Mouse (Mus musculus) adrenal gland, postnatal 36 days (tissue): ENCODE data around the gene Prr7. TPM values are rescaled to one million over a fixed set of nuclear protein-coding genes. Genes with fewer than 3 reads are reported as not detected.
A peak's percentile ranks its signal among the peaks of the same experiment; 100 is the strongest.

ENCODE experiments used
- DNase-seq, 2 experiments: peaks; one replicate each; pipeline ENCODE4 v3.0.0; 2021; ENCODE audit warnings: mixed read lengths in 1 of 2
- microRNA-seq: library from miRNA; unstranded; fragments of <30 nt; microRNA quantifications from one replicate; pipeline ENCODE4 v1.2.0, GENCODE M21; 2021
- total RNA-seq, 2 experiments: library from RNA; stranded (reverse); gene quantifications; 2 replicates each; pipeline ENCODE4 v1.2.3; 2021

Prr7 gene
- total RNA-seq, 2 experiments from 2014 or later = 1.9 to 3.3 TPM

- no peak for DNase-seq
Measured at GRCm38 (mm10) chr13:55510332-55510667, 46.2 kb downstream of the Prr7 start.

GRCm38 (mm10) chr13:55510668-55511491 is 46.8 kb downstream of the Prr7 start:
- peak; percentile 69 to 84 for DNase-seq

DNA sequence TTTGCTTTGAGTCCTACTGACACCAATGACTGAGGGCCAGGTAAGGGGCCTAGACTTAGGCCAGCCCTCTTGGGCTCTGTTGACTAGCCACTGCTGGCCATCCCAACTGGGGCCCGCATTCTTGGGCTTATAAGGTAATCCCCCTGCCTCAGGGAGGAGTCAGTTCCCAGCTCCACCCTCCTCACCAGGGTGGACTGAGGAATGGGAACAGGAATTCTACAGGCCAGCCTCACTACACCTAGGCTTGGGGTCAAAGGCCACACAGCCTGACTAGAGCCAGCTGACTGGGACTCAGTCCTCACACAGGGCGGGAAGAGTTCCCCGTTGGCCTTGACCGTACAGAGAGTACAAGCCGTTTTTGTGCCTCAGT is 47.4 kb downstream of the Prr7 start:
- no peak for DNase-seq

- peak; percentile 49 to 62 for DNase-seq
Measured at GRCm38 (mm10) chr13:55512379-55513031, 48.4 kb downstream of the Prr7 start.

GRCm38 (mm10) chr13:55513111-55513748 is 49.2 kb downstream of the Prr7 start, which contains the start of gene Pdlim7:
Gene Pdlim7 (minus strand): TSS chr13:55513676.
- DNase-seq = peak; percentile 91 to 94

DNA sequence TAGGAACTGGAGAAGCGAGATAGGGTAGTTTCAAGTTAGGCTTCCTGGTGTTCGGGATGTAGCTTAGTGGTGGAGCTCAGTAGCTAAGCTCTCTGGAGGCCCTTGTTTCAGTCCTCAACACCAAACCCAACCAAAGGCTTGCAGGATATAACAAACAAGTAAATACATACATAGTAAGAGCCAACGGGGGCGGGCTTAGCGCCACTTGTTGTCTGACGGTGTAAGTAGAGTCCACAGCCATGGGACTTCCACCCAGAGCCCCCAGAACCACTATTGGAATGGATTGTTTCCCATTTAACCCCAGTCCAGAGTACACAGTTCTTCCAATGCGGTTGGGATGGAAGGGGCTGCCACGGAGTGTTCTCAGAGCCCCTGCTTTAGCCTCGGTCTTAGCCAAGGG is 49.8 kb downstream of the Prr7 start:
- DNase-seq = no peak

DNA sequence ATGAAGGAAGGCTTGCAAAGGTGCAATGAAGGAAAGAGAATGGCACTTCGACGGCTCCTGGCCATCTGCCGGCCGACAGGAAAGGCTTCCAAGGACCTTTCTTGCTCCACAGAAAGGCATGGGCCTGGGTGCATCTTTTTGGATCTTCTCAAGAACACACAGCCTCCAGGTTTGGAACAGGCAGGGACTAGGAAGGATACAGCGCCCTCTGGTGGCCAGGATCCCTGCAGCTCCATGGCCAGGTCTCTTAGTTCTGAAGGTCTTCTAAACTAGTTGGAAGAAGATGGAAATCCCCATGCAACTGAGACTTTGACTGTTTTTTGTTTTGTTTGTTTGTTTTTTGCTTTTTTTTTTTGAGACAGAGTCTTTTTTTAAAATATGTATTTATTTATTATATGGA is 52.9 kb downstream of the Prr7 start:
- DNase-seq = peak; percentile 91 to 93

DNA sequence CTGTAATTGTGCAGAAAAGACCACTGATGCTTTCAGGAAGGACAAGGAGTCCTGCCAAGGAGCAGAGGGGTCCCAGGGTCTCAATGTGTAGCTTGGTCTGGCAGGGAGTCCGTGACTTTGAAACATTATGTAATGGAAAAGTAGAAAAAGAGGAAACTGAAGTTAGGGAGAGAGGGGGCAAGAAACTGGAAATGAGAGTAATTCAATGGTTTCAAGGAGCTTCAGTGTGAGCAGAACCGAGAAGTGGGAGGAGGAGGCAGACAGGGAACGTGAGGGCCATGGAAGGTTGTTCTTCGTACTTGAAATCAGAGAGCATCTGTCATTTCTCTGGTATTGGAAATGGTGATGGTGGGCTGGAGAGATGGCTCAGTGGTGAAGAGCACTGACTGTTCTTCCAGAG is 55.5 kb downstream of the Prr7 start:
- no peak for DNase-seq

DNA sequence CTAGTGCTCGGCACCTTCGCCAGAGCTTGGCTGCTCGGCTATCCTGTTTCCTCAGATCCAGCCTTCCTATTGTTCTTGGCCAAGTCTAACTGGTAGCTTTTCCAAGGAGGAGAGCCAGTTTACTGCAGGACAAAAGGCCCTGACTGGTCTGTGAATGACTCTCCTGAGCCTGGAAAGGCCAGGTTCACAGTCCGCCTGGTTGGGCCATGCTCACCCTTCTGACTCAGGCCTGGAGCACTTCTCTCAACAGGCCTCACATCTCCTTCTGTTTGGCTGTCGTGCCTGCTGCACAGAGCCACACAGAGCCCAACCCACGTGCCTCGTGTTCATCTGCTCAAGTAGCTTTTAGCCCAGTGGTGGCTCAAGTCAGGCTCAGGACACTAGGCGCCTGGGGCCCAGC is 58.7 kb downstream of the Prr7 start:
- DNase-seq = no peak

Small RNAs within 50 kb of the gene (microRNA-seq; reads per million reads assigned to microRNA genes)
- 1.5 reads per million for gene Mir6943
- gene Mir6944 = 1.7 reads per million
- gene Mir6945 = 0.75 reads per million

Other genes with a start within 250 kb of the Prr7 start
- 100 to 1,000 TPM; 149 to 154 TPM for gene Prelid1, start 143.8 kb upstream of the Prr7 start, total RNA-seq
- gene Rab24, start 142.3 kb upstream of the Prr7 start, total RNA-seq = 10 to 100 TPM; 56.9 to 63.8 TPM
- 1 to 10 TPM; 2.9 to 3.0 TPM for gene Mxd3, start 134.4 kb upstream of the Prr7 start, total RNA-seq
- 100 to 1,000 TPM; 114 to 118 TPM for gene Lman2, start 101.5 kb upstream of the Prr7 start, total RNA-seq
- gene Rgs14, start 94.5 kb upstream of the Prr7 start, total RNA-seq = under 1 TPM; 0.49 to 0.86 TPM
- not detected for gene Slc34a1, start 66.1 kb upstream of the Prr7 start, total RNA-seq
- gene Pfn3, start 49.0 kb upstream of the Prr7 start, total RNA-seq = not detected
- under 1 TPM in 1 of 2 experiments, not detected in 1; 0.30 TPM for gene F12, start 37.5 kb upstream of the Prr7 start, total RNA-seq
- 10 to 100 TPM; 34.5 to 49.4 TPM for gene Grk6, start 19.2 kb upstream of the Prr7 start, total RNA-seq
- gene Dbn1, start 23.8 kb downstream of the Prr7 start, total RNA-seq = 10 to 100 TPM; 16.0 to 18.0 TPM
- 10 to 100 TPM; 15.2 to 23.9 TPM for gene Pdlim7, start 49.4 kb downstream of the Prr7 start, total RNA-seq
- 1 to 10 TPM; 2.3 to 4.6 TPM for gene Dok3, start 65.0 kb downstream of the Prr7 start, total RNA-seq
- 10 to 100 TPM; 47.3 to 51.7 TPM for gene Ddx41, start 72.4 kb downstream of the Prr7 start, total RNA-seq
- 10 to 100 TPM; 32.3 to 40.4 TPM for gene Fam193b, start 106.9 kb downstream of the Prr7 start, total RNA-seq
- gene Tmed9, start 109.5 kb downstream of the Prr7 start, total RNA-seq = 100 to 1,000 TPM; 196 to 197 TPM
- 10 to 100 TPM; 13.4 to 16.6 TPM for gene B4galt7, start 135.6 kb downstream of the Prr7 start, total RNA-seq
- gene Caml, start 158.7 kb downstream of the Prr7 start, total RNA-seq = 10 to 100 TPM; 32.8 to 34.0 TPM
- gene Ddx46, start 170.8 kb downstream of the Prr7 start, total RNA-seq = 10 to 100 TPM; 36.5 to 42.6 TPM
- gene B230219D22Rik, start 228.9 kb downstream of the Prr7 start, total RNA-seq = 10 to 100 TPM; 63.5 to 65.7 TPM